Mouse (Mus musculus): ENCODE data around the gene Kl. TPM values are rescaled to one million over a fixed set of nuclear protein-coding genes. Genes with fewer than 3 reads are reported as not detected.

Gene Kl
- polyA plus RNA-seq, 2 experiments = 0.02 to 0.03 TPM

DNA sequence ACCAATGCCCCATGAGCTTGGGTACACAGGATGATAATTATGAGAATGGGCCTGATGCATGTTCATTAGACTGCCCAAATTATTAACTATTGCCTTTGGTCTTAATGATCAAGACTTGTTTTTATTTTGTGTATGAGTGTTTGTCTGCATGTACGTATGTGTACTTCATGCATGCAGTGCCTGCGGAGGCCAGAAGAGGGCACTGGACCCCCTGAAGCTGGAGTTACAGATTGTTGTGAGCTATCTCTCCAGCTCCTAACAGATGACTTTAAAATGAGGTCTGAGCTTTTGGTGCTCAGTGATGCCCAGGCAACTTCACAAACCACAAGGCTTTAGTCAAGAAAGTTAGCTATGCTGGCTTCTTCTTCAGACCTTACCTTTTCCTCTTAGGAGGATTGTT lies 6.8 kb upstream of the Kl start:
- no peak overlapping the region for H3K9ac ChIP-seq (replicated peaks)
- no peaks in the 10 kb centered on the region for H3K27me3 ChIP-seq (ENCODE audit: control insufficient read depth, insufficient read depth, low read length)
- no peak for ATAC-seq (ENCODE audit: insufficient read depth)

DNA sequence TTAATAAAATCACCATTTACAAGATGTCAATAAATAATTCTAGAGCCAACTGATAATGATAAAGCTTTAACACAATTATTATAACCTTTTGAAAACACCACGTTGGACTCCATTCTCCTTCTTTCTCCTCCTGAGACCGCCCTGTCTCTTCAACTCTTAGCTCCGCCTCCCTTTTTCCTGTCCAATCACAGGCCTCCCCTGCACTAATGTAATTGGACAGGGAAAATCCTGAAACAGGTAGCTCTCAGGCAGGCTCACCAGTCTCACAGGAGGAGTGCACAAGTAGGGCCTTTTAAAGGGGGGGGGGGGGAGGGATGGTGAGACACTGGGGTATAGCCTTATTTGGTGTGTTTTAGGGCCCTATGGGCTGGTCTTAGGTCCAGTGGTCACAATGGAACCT lies 3.3 kb upstream of the Kl start:
- no peak for ATAC-seq (ENCODE audit: insufficient read depth)
- Histone ChIP-seq H3K27me3 (ENCODE audit: control insufficient read depth, insufficient read depth, low read length) (peaks cover 19% of the 10 kb centered on the region), H3K4me1 (replicated peaks; ENCODE audit: control insufficient read depth in 2 of 2, insufficient read depth in 2 of 2, low read length in 1 of 2) (no peaks in the 10 kb centered on the region), H3K4me2 (ENCODE audit: low read depth) (no peak overlapping the region), H3K9me3 (ENCODE audit: control insufficient read depth, low read length) (no peaks in the 10 kb centered on the region), H3K4me3 (ENCODE audit: insufficient read depth in 1 of 2, low read depth in 2 of 2, low read length in 2 of 2) (no peak overlapping the region), H3K27ac (no peak overlapping the region), H3K9ac (replicated peaks) (no peak overlapping the region), H3K36me3 (replicated peaks; ENCODE audit: control insufficient read depth, insufficient read depth, low read depth) (no peaks in the 10 kb centered on the region)
- DNase-seq (ENCODE audit: low read depth in 3 of 3, low spot score in 3 of 3) = no peak
- no peak for TF ChIP-seq EP300 (IDR thresholded peaks at IDR 0.05; ENCODE audit: low read depth)
- TF ChIP-seq CTCF (IDR thresholded peaks at IDR 0.05; ENCODE audit: low read depth) = no peak
- 67% methylated on average over 3 of the region's 3 CpGs for WGBS (ENCODE audit: insufficient replicate concordance)

More for the DNA sequence above, 6.8 kb upstream of the Kl start:
- Histone ChIP-seq H3K4me1 (replicated peaks; ENCODE audit: control insufficient read depth in 2 of 2, insufficient read depth in 2 of 2, low read length in 1 of 2) (no peaks in the 10 kb centered on the region), H3K36me3 (replicated peaks; ENCODE audit: control insufficient read depth, insufficient read depth, low read depth) (no peaks in the 10 kb centered on the region), H3K4me2 (ENCODE audit: low read depth) (no peak overlapping the region), H3K9me3 (ENCODE audit: control insufficient read depth, low read length) (no peaks in the 10 kb centered on the region), H3K4me3 (ENCODE audit: insufficient read depth in 1 of 2, low read depth in 2 of 2, low read length in 2 of 2) (no peak overlapping the region), H3K27ac (no peak overlapping the region)
- TF ChIP-seq CTCF (IDR thresholded peaks at IDR 0.05; ENCODE audit: low read depth) = peak; percentile 39
- TF ChIP-seq EP300 (IDR thresholded peaks at IDR 0.05; ENCODE audit: low read depth) = no peak
- no peak for DNase-seq (ENCODE audit: low read depth in 3 of 3, low spot score in 3 of 3)
- 70% methylated on average over 2 of the region's 2 CpGs for WGBS (ENCODE audit: insufficient replicate concordance)

DNA sequence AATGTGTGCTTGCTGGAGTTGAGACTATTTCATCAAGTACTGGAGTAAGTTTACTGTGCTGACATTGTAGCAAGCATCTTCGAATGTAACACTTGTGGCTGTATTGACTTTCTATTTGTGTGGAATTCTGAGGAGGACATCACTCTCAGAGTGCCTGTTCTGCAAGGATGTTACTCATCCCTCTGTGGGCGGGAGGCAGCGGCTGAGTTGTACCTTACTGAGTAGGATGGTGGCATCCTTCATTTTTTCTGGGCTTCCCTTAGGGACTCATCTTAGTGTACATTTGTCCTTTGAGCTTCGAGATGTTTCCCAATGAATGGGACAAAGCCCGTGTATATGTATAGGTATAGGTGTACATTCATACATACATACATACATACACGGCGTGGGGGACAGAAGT lies 1.1 kb upstream of the Kl start:
- no peak overlapping the region for H3K4me2 ChIP-seq (ENCODE audit: low read depth)
- peaks cover 19% of the 10 kb centered on the region for H3K27me3 ChIP-seq (ENCODE audit: control insufficient read depth, insufficient read depth, low read length)
- no peak overlapping the region for H3K27ac ChIP-seq
- no peaks in the 10 kb centered on the region for H3K36me3 ChIP-seq (replicated peaks; ENCODE audit: control insufficient read depth, insufficient read depth, low read depth)
- no peak for ATAC-seq (ENCODE audit: insufficient read depth)
- TF ChIP-seq EP300 (IDR thresholded peaks at IDR 0.05; ENCODE audit: low read depth) = no peak
- TF ChIP-seq CTCF (IDR thresholded peaks at IDR 0.05; ENCODE audit: low read depth) = no peak
- no peak for DNase-seq (ENCODE audit: low read depth in 3 of 3, low spot score in 3 of 3)
- WGBS (ENCODE audit: insufficient replicate concordance) = 67% methylated on average over 7 of the region's 7 CpGs
- no peaks in the 10 kb centered on the region for H3K9me3 ChIP-seq (ENCODE audit: control insufficient read depth, low read length)
- H3K4me1 ChIP-seq (replicated peaks; ENCODE audit: control insufficient read depth in 2 of 2, insufficient read depth in 2 of 2, low read length in 1 of 2) = no peaks in the 10 kb centered on the region
- H3K4me3 ChIP-seq (ENCODE audit: insufficient read depth in 1 of 2, low read depth in 2 of 2, low read length in 2 of 2) = no peak overlapping the region
- no peak overlapping the region for H3K9ac ChIP-seq (replicated peaks)

DNA sequence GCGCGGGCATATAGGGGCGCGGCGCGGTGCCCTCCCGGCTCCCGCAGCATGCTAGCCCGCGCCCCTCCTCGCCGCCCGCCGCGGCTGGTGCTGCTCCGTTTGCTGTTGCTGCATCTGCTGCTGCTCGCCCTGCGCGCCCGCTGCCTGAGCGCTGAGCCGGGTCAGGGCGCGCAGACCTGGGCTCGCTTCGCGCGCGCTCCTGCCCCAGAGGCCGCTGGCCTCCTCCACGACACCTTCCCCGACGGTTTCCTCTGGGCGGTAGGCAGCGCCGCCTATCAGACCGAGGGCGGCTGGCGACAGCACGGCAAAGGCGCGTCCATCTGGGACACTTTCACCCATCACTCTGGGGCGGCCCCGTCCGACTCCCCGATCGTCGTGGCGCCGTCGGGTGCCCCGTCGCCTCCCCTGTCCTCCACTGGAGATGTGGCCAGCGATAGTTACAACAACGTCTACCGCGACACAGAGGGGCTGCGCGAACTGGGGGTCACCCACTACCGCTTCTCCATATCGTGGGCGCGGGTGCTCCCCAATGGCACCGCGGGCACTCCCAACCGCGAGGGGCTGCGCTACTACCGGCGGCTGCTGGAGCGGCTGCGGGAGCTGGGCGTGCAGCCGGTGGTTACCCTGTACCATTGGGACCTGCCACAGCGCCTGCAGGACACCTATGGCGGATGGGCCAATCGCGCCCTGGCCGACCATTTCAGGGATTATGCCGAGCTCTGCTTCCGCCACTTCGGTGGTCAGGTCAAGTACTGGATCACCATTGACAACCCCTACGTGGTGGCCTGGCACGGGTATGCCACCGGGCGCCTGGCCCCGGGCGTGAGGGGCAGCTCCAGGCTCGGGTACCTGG lies 488 bp downstream of the Kl start:
- no peaks in the 10 kb centered on the region for H3K9me3 ChIP-seq (ENCODE audit: control insufficient read depth, low read length)
- H3K4me2 ChIP-seq (ENCODE audit: low read depth) = peak overlapping the region; percentile 47
- 4% methylated on average over 83 of the region's 89 CpGs for WGBS (ENCODE audit: insufficient replicate concordance)
- peak; percentile 15; the same call in 1 of the 2 replicates for ATAC-seq (ENCODE audit: insufficient read depth)
- no peaks in the 10 kb centered on the region for H3K4me1 ChIP-seq (replicated peaks; ENCODE audit: control insufficient read depth in 2 of 2, insufficient read depth in 2 of 2, low read length in 1 of 2)
- TF ChIP-seq EP300 (IDR thresholded peaks at IDR 0.05; ENCODE audit: low read depth) (no peak), CTCF (IDR thresholded peaks at IDR 0.05; ENCODE audit: low read depth) (0 out of 2 replicates have a peak, but pooled peaks have one; percentile 31)
- no peak overlapping the region for H3K27ac ChIP-seq
- no peaks in the 10 kb centered on the region for H3K36me3 ChIP-seq (replicated peaks; ENCODE audit: control insufficient read depth, insufficient read depth, low read depth)
- no peak for DNase-seq (ENCODE audit: low read depth in 3 of 3, low spot score in 3 of 3)
- peak overlapping the region in 1 of 2 experiments; percentile 35; a peak in 3 of 4 replicates for H3K4me3 ChIP-seq (ENCODE audit: insufficient read depth in 1 of 2, low read depth in 2 of 2, low read length in 2 of 2)
- no peak overlapping the region for H3K9ac ChIP-seq (replicated peaks)
- peaks cover 19% of the 10 kb centered on the region for H3K27me3 ChIP-seq (ENCODE audit: control insufficient read depth, insufficient read depth, low read length)

DNA sequence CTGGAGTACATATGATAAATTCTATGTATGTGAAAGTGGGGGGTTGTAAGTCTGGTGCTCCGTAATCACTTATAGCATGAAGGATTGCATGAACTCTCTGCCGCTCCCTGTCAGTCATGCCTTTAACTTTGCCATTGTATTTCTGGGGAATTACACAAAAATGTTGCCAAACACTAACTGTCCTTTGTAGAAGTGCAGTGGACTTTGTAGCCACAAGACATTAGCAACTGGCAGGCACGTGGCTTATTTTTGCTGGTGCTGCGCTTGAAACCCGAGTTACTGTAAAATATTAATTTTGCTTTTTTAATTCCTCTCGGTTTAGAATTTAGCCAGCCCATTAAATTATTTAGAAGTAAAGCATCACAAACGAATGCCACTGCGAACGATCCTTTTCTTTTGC lies 2.4 kb downstream of the Kl start:
- 66% methylated on average over 9 of the region's 9 CpGs for WGBS (ENCODE audit: insufficient replicate concordance)
- DNase-seq (ENCODE audit: low read depth in 3 of 3, low spot score in 3 of 3) (no peak), ATAC-seq (ENCODE audit: insufficient read depth) (no peak)
- TF ChIP-seq EP300 (IDR thresholded peaks at IDR 0.05; ENCODE audit: low read depth) (no peak), CTCF (IDR thresholded peaks at IDR 0.05; ENCODE audit: low read depth) (no peak)
- Histone ChIP-seq H3K27ac (no peak overlapping the region), H3K4me1 (replicated peaks; ENCODE audit: control insufficient read depth in 2 of 2, insufficient read depth in 2 of 2, low read length in 1 of 2) (no peaks in the 10 kb centered on the region), H3K4me3 (ENCODE audit: insufficient read depth in 1 of 2, low read depth in 2 of 2, low read length in 2 of 2) (no peak overlapping the region), H3K9me3 (ENCODE audit: control insufficient read depth, low read length) (no peaks in the 10 kb centered on the region), H3K36me3 (replicated peaks; ENCODE audit: control insufficient read depth, insufficient read depth, low read depth) (no peaks in the 10 kb centered on the region), H3K9ac (replicated peaks) (no peak overlapping the region), H3K27me3 (ENCODE audit: control insufficient read depth, insufficient read depth, low read length) (peaks cover 19% of the 10 kb centered on the region), H3K4me2 (ENCODE audit: low read depth) (no peak overlapping the region)

All from liver, embryonic 14.5 days (tissue).